Mouse (Mus musculus) ES-Bruce4 (cell line): ENCODE results near the gene Snd1. TPM values are rescaled to one million over a fixed set of nuclear protein-coding genes. Genes with fewer than 3 reads are reported as not detected.

Source experiments
- H3K27ac ChIP-seq: 2 replicates; pipeline ENCODE4 v1.5.1; 2012; ENCODE audit warnings: low read length, inconsistent platforms; ENCODE audit not compliant: insufficient read depth
- H3K27me3 ChIP-seq: 2 replicates; pipeline ENCODE4 v1.6.1; 2012; ENCODE audit warnings: mild to moderate bottlenecking, low read length, inconsistent platforms; ENCODE audit not compliant: control insufficient read depth, poor library complexity, insufficient read depth, severe bottlenecking
- H3K36me3 ChIP-seq: 2 replicates; pipeline ENCODE4 v1.6.1; 2012; ENCODE audit warnings: inconsistent platforms, mild to moderate bottlenecking, low read length, moderate library complexity; ENCODE audit not compliant: control insufficient read depth, poor library complexity, insufficient read depth, severe bottlenecking
- H3K4me1 ChIP-seq: one replicate; pipeline ENCODE4 v1.8.1; 2011; ENCODE audit warnings: low read length; ENCODE audit not compliant: control insufficient read depth, insufficient read depth
- H3K4me3 ChIP-seq: 2 replicates; pipeline ENCODE4 v1.5.1; 2011; ENCODE audit warnings: low read depth, mild to moderate bottlenecking, low read length
- H3K9ac ChIP-seq: 2 replicates; pipeline ENCODE4 v1.6.1; 2012; ENCODE audit warnings: low read depth, mild to moderate bottlenecking, inconsistent platforms; ENCODE audit not compliant: poor library complexity, severe bottlenecking
- H3K9me3 ChIP-seq: replicated peaks from 2 replicates; pipeline ENCODE4 v1.6.1; 2012; ENCODE audit warnings: mild to moderate bottlenecking, low read length, inconsistent platforms; ENCODE audit not compliant: control insufficient read depth, poor library complexity, insufficient read depth, severe bottlenecking
- CTCF ChIP-seq: IDR thresholded peaks from one replicate; pipeline ENCODE4 v1.8.1; 2011; ENCODE audit warnings: low read depth, low read length
- EP300 ChIP-seq: IDR thresholded peaks from 2 replicates; pipeline ENCODE4 v1.6.1; 2011; ENCODE audit warnings: low read depth, low read length; ENCODE audit not compliant: insufficient read depth
- POLR2A ChIP-seq: IDR thresholded peaks from one replicate; pipeline ENCODE4 v1.8.1; 2011; ENCODE audit warnings: low read length; ENCODE audit not compliant: insufficient read depth
- polyA plus RNA-seq: library from polyadenylated mRNA; stranded (reverse); fragments of >200 nt; gene quantifications from 2 replicates; pipeline ENCODE4 v1.2.4, GENCODE M21; 2011; ENCODE audit warnings: low read depth; ENCODE audit not compliant: missing spikeins, insufficient read depth, insufficient read length

Gene Snd1
- polyA plus RNA-seq, 1 experiment, result 155 TPM

DNA sequence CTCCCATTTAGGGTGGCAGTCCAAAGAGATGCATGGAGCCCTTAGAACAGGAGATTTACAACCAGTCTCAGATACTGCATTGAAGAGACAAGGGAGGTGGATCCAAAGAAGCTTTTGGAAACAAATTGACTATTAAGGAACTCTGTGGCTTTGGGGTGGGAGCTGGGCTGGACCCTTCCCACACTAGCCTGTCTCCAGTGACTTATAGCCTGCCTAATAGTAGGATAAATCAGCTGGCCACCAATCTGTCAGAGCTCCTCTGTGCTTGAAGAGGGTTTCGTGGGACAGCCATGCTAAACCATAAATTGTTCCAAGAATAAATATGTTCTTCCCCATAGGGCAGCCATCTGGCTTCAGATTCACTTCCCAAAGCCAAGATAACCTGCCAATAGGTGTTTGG is 400.4 kb downstream of the Snd1 start:
- Histone ChIP-seq H3K27ac (no peak overlapping the region), H3K36me3 (no peaks in the 10 kb centered on the region), H3K4me3 (no peak overlapping the region), H3K9ac (no peak overlapping the region), H3K9me3 (no peaks in the 10 kb centered on the region), H3K4me1 (no peaks in the 10 kb centered on the region), H3K27me3 (no peaks in the 10 kb centered on the region)
- TF ChIP-seq EP300, result no peak
- no peak for TF ChIP-seq CTCF
- no peak for TF ChIP-seq POLR2A

- Histone ChIP-seq H3K4me1 (no peaks in the 10 kb centered on the region), H3K9ac (no peak overlapping the region), H3K27me3 (no peaks in the 10 kb centered on the region), H3K4me3 (no peak overlapping the region), H3K9me3 (no peaks in the 10 kb centered on the region), H3K27ac (no peak overlapping the region), H3K36me3 (no peaks in the 10 kb centered on the region)
- TF ChIP-seq CTCF (no peak), EP300 (no peak), POLR2A (no peak)
Measured at GRCm38 (mm10) chr6:28876492-28876891, 401.6 kb downstream of the Snd1 start.

- no peak for TF ChIP-seq POLR2A
- no peak for TF ChIP-seq CTCF
- no peak for TF ChIP-seq EP300
- Histone ChIP-seq H3K27ac (no peak overlapping the region), H3K4me3 (no peak overlapping the region), H3K4me1 (no peaks in the 10 kb centered on the region), H3K9me3 (no peaks in the 10 kb centered on the region), H3K36me3 (no peaks in the 10 kb centered on the region), H3K9ac (no peak overlapping the region), H3K27me3 (no peaks in the 10 kb centered on the region)
Measured at GRCm38 (mm10) chr6:28877945-28878666, 403.2 kb downstream of the Snd1 start.

GRCm38 (mm10) chr6:28879315-28879714 is 404.4 kb downstream of the Snd1 start:
- Histone ChIP-seq H3K9ac (no peak overlapping the region), H3K27me3 (no peaks in the 10 kb centered on the region), H3K36me3 (no peaks in the 10 kb centered on the region), H3K9me3 (no peaks in the 10 kb centered on the region), H3K27ac (no peak overlapping the region), H3K4me1 (no peaks in the 10 kb centered on the region), H3K4me3 (no peak overlapping the region)
- TF ChIP-seq POLR2A (no peak), CTCF (no peak), EP300 (no peak)

DNA sequence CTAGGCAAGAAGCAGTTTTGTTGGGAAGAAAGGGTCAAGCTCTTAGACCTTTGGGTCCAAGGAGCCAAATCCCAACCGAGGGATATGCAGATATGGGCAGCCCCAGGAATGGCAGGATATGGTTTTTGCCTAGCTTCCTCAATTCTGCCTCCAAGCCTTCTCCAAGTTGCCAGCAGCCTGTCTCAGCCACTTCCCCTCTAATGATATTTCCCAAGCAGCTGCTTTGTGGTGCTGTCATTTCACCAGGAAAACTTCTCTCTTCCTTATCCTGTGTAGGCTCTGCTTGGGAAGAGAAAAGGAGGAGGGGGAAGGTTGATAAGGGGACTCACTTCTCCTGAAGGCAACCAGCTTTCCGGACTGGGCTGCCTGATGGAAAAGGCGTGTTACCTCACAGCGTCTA is 406.0 kb downstream of the Snd1 start:
- TF ChIP-seq POLR2A (no peak), CTCF (no peak), EP300 (no peak)
- H3K36me3 ChIP-seq, result no peaks in the 10 kb centered on the region
- H3K4me1 ChIP-seq, result no peaks in the 10 kb centered on the region
- no peaks in the 10 kb centered on the region for H3K27me3 ChIP-seq
- no peak overlapping the region for H3K27ac ChIP-seq
- H3K4me3 ChIP-seq, result no peak overlapping the region
- H3K9ac ChIP-seq, result no peak overlapping the region
- no peaks in the 10 kb centered on the region for H3K9me3 ChIP-seq

DNA sequence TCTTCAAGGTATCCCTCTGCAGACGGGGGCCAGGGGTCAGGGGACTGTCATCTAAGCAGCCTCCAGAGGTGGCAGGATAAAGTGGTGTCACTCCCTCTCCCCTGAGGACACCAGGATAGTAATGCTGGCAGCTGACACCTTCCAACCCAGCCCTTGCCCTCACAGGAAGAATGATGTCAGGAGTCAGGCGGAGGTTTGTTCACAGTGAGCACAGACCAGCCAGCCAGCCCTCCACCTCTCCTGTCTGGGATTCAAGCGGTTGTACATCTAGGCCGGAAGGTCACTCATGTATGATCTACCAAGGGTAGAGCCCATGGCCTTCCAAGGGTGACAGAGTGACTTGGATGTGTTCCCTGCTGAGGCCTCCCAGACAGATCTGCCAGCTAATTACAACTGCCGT is 408.6 kb downstream of the Snd1 start:
- Histone ChIP-seq H3K9me3 (no peaks in the 10 kb centered on the region), H3K27ac (no peak overlapping the region), H3K4me3 (no peak overlapping the region), H3K9ac (no peak overlapping the region), H3K36me3 (no peaks in the 10 kb centered on the region), H3K27me3 (no peaks in the 10 kb centered on the region), H3K4me1 (no peaks in the 10 kb centered on the region)
- TF ChIP-seq POLR2A (no peak), CTCF (no peak), EP300 (no peak)
